Mouse (Mus musculus) stomach, embryonic 14.5 days (tissue): ENCODE measurements at regions not wholly inside any gene's neighbourhood (a gene's known extent, or its start where the extent isn't known, plus 50 kb on each side); places are given as distances from the start of the nearest gene placed in this dataset.

Source experiments
- ATAC-seq: fragments of 200-750 bp; cut with Nextera tagmentation; 2 replicates; pipeline ENCODE4 v1.8.0; 2017; ENCODE audit warnings: low read depth, moderate TSS enrichment; ENCODE audit not compliant: insufficient number of reproducible peaks, insufficient read depth, low FRiP score
- H3K27ac ChIP-seq: fragments of 300-500 bp; sonication (generic); 2 replicates; pipeline ENCODE4 v1.5.1; 2014; ENCODE audit warnings: mild to moderate bottlenecking, low read length, moderate library complexity, mixed read lengths
- H3K27me3 ChIP-seq: fragments of 300-500 bp; sonication (generic); 2 replicates; pipeline ENCODE4 v1.6.1; 2014; ENCODE audit warnings: low read length, control low read depth, mixed read lengths; ENCODE audit not compliant: control insufficient read depth, insufficient read depth
- H3K36me3 ChIP-seq: fragments of 300-500 bp; sonication (generic); 2 replicates; pipeline ENCODE4 v1.6.1; 2014; ENCODE audit warnings: mild to moderate bottlenecking, control low read depth, low read length, moderate library complexity, mixed read lengths; ENCODE audit not compliant: control insufficient read depth, insufficient read depth
- H3K4me1 ChIP-seq: fragments of 300-500 bp; sonication (generic); 2 replicates; pipeline ENCODE4 v1.6.1; 2014; ENCODE audit warnings: low read length, control low read depth, mixed read lengths; ENCODE audit not compliant: control insufficient read depth, insufficient read depth
- H3K4me2 ChIP-seq: fragments of 300-500 bp; sonication (generic); replicated peaks from 2 replicates; pipeline ENCODE4 v1.6.1; 2014; ENCODE audit warnings: low read depth, low read length, control low read depth
- H3K4me3 ChIP-seq: fragments of 300-500 bp; sonication (generic); 2 replicates; pipeline ENCODE4 v1.5.1; 2014; ENCODE audit warnings: low read depth, low read length, control low read depth
- H3K9ac ChIP-seq: fragments of 300-500 bp; sonication (generic); replicated peaks from 2 replicates; pipeline ENCODE4 v1.6.1; 2014; ENCODE audit warnings: low read depth, mild to moderate bottlenecking, control low read depth, low read length, moderate library complexity, mixed read lengths
- H3K9me3 ChIP-seq: fragments of 300-500 bp; sonication (generic); 2 replicates; pipeline ENCODE4 v1.6.1; 2016; ENCODE audit warnings: low read depth, low read length, control low read depth; ENCODE audit not compliant: control insufficient read depth
- WGBS: fragments of 180-500 bp; shearing (Covaris S2); extraction: QIAGEN DNeasy Blood & Tissue Kit; methylation state at CpG from one replicate; pipeline ENCODE4 v1.1.7; 2014; 5-methylcytosine and 5-hydroxymethylcytosine counted together

GRCm38 (mm10) chr10:46229608-46230007 is 652.0 kb downstream of the Hace1 start:
- Histone ChIP-seq H3K27ac (no peak overlapping the region), H3K4me1 (no peaks in the 10 kb centered on the region), H3K4me3 (no peak overlapping the region), H3K4me2 (no peak overlapping the region), H3K9me3 (no peaks in the 10 kb centered on the region), H3K9ac (no peak overlapping the region), H3K36me3 (no peaks in the 10 kb centered on the region), H3K27me3 (no peaks in the 10 kb centered on the region)
- WGBS: 44% methylated on average over 4 of the region's 4 CpGs
- ATAC-seq: no peak

- no peak overlapping the region for H3K4me3 ChIP-seq
- H3K27me3 ChIP-seq: no peaks in the 10 kb centered on the region
- H3K4me2 ChIP-seq: no peak overlapping the region
- no peak for ATAC-seq
- no peak overlapping the region for H3K9ac ChIP-seq
- 36% methylated on average over 2 of the region's 2 CpGs for WGBS
- H3K36me3 ChIP-seq: no peaks in the 10 kb centered on the region
- no peaks in the 10 kb centered on the region for H3K4me1 ChIP-seq
- no peak overlapping the region for H3K27ac ChIP-seq
- no peaks in the 10 kb centered on the region for H3K9me3 ChIP-seq
Observed at GRCm38 (mm10) chr10:46235581-46235980, 658.0 kb downstream of the Hace1 start.

GRCm38 (mm10) chr10:46255575-46255974 is 677.9 kb downstream of the Hace1 start:
- Histone ChIP-seq H3K4me2 (no peak overlapping the region), H3K27ac (no peak overlapping the region), H3K36me3 (no peaks in the 10 kb centered on the region), H3K4me1 (no peaks in the 10 kb centered on the region), H3K9me3 (no peaks in the 10 kb centered on the region), H3K27me3 (no peaks in the 10 kb centered on the region), H3K9ac (no peak overlapping the region), H3K4me3 (no peak overlapping the region)
- 85% methylated on average over 1 of the region's 1 CpGs for WGBS
- no peak for ATAC-seq

- no peaks in the 10 kb centered on the region for H3K4me1 ChIP-seq
- no peak for ATAC-seq
- H3K9me3 ChIP-seq: no peaks in the 10 kb centered on the region
- H3K36me3 ChIP-seq: no peaks in the 10 kb centered on the region
- H3K9ac ChIP-seq: no peak overlapping the region
- WGBS: 69% methylated on average over 1 of the region's 1 CpGs
- no peaks in the 10 kb centered on the region for H3K27me3 ChIP-seq
- H3K27ac ChIP-seq: no peak overlapping the region
- H3K4me3 ChIP-seq: no peak overlapping the region
- H3K4me2 ChIP-seq: no peak overlapping the region
Observed at GRCm38 (mm10) chr10:46269710-46270109, 692.1 kb downstream of the Hace1 start.

GRCm38 (mm10) chr10:46273846-46274245 is 696.2 kb downstream of the Hace1 start:
- ATAC-seq: no peak
- Histone ChIP-seq H3K4me1 (no peaks in the 10 kb centered on the region), H3K27me3 (no peaks in the 10 kb centered on the region), H3K27ac (no peak overlapping the region), H3K4me2 (no peak overlapping the region), H3K4me3 (no peak overlapping the region), H3K9ac (no peak overlapping the region), H3K36me3 (no peaks in the 10 kb centered on the region), H3K9me3 (no peaks in the 10 kb centered on the region)
- 51% methylated on average over 1 of the region's 1 CpGs for WGBS

GRCm38 (mm10) chr10:46294290-46294689 is 716.7 kb downstream of the Hace1 start:
- no peaks in the 10 kb centered on the region for H3K27me3 ChIP-seq
- no peak overlapping the region for H3K27ac ChIP-seq
- no peak overlapping the region for H3K4me2 ChIP-seq
- no peak overlapping the region for H3K4me3 ChIP-seq
- H3K36me3 ChIP-seq: no peaks in the 10 kb centered on the region
- 58% methylated on average over 5 of the region's 5 CpGs for WGBS
- no peak for ATAC-seq
- no peak overlapping the region for H3K9ac ChIP-seq
- no peaks in the 10 kb centered on the region for H3K4me1 ChIP-seq
- no peaks in the 10 kb centered on the region for H3K9me3 ChIP-seq

- Histone ChIP-seq H3K27ac (no peak overlapping the region), H3K4me3 (no peak overlapping the region), H3K9ac (no peak overlapping the region), H3K27me3 (no peaks in the 10 kb centered on the region), H3K9me3 (no peaks in the 10 kb centered on the region), H3K4me2 (no peak overlapping the region), H3K36me3 (no peaks in the 10 kb centered on the region), H3K4me1 (no peaks in the 10 kb centered on the region)
- no peak for ATAC-seq
- WGBS: 75% methylated on average over 5 of the region's 5 CpGs
Observed at GRCm38 (mm10) chr10:46298352-46298751, 720.7 kb downstream of the Hace1 start.

GRCm38 (mm10) chr10:46299521-46299920 is 721.9 kb downstream of the Hace1 start:
- no peaks in the 10 kb centered on the region for H3K4me1 ChIP-seq
- H3K36me3 ChIP-seq: no peaks in the 10 kb centered on the region
- no peak overlapping the region for H3K27ac ChIP-seq
- no peaks in the 10 kb centered on the region for H3K27me3 ChIP-seq
- H3K4me2 ChIP-seq: no peak overlapping the region
- no peak overlapping the region for H3K4me3 ChIP-seq
- no peak overlapping the region for H3K9ac ChIP-seq
- ATAC-seq: no peak
- WGBS: 59% methylated on average over 3 of the region's 3 CpGs
- no peaks in the 10 kb centered on the region for H3K9me3 ChIP-seq

- Histone ChIP-seq H3K27me3 (no peaks in the 10 kb centered on the region), H3K9me3 (peaks cover 4% of the 10 kb centered on the region; the same call in 1 of the 2 replicates), H3K4me2 (no peak overlapping the region), H3K36me3 (no peaks in the 10 kb centered on the region), H3K9ac (no peak overlapping the region), H3K27ac (no peak overlapping the region), H3K4me1 (no peaks in the 10 kb centered on the region), H3K4me3 (no peak overlapping the region)
- WGBS: 72% methylated on average over 5 of the region's 5 CpGs
- ATAC-seq: no peak
Observed at GRCm38 (mm10) chr10:46320328-46321038, 742.9 kb downstream of the Hace1 start.
